Mouse (Mus musculus): Measurements from ENCODE around the gene Ly6g5c. TPM values are rescaled to one million over a fixed set of nuclear protein-coding genes. Genes with fewer than 3 reads are reported as not detected.

Gene Ly6g5c
- polyA plus RNA-seq, 1 experiment from 2014 or later: not detected

Other genes starting within 250 kb of the Ly6g5c start
- 15.6 and 19.3 TPM in 2 replicates for gene Cfb, start 245.8 kb upstream of the Ly6g5c start, polyA plus RNA-seq (2015; fragmentation: Nextera tagmentation; extraction: Ambion mirVana)
- gene Zbtb12, start 228.8 kb upstream of the Ly6g5c start, polyA plus RNA-seq (2015; fragmentation: Nextera tagmentation; extraction: Ambion mirVana): 0.53 and 0.86 TPM in 2 replicates
- gene Gm20547, start 226.2 kb upstream of the Ly6g5c start, polyA plus RNA-seq (2015; fragmentation: Nextera tagmentation; extraction: Ambion mirVana): not detected in 2 replicates
- gene C2, start 210.0 kb upstream of the Ly6g5c start, polyA plus RNA-seq (2015; fragmentation: Nextera tagmentation; extraction: Ambion mirVana): 8.9 and 9.3 TPM in 2 replicates
- 25.2 and 27.2 TPM in 2 replicates for gene Ehmt2, start 209.8 kb upstream of the Ly6g5c start, polyA plus RNA-seq (2015; fragmentation: Nextera tagmentation; extraction: Ambion mirVana)
- gene Slc44a4, start 193.8 kb upstream of the Ly6g5c start, polyA plus RNA-seq (2015; fragmentation: Nextera tagmentation; extraction: Ambion mirVana): 2.6 and 3.3 TPM in 2 replicates
- gene Neu1, start 177.0 kb upstream of the Ly6g5c start, polyA plus RNA-seq (2015; fragmentation: Nextera tagmentation; extraction: Ambion mirVana): 23.2 and 28.5 TPM in 2 replicates
- 4.5 and 5.2 TPM in 2 replicates for gene Hspa1b, start 149.0 kb upstream of the Ly6g5c start, polyA plus RNA-seq (2015; fragmentation: Nextera tagmentation; extraction: Ambion mirVana)
- not detected in 2 replicates for gene Gm20481, start 138.4 kb upstream of the Ly6g5c start, polyA plus RNA-seq (2015; fragmentation: Nextera tagmentation; extraction: Ambion mirVana)
- 36.7 and 39.4 TPM in 2 replicates for gene Hspa1a, start 136.1 kb upstream of the Ly6g5c start, polyA plus RNA-seq (2015; fragmentation: Nextera tagmentation; extraction: Ambion mirVana)
- gene Hspa1l, start 135.6 kb upstream of the Ly6g5c start, polyA plus RNA-seq (2015; fragmentation: Nextera tagmentation; extraction: Ambion mirVana): 0.16 and 0.25 TPM in 2 replicates
- gene Lsm2, start 126.4 kb upstream of the Ly6g5c start, polyA plus RNA-seq (2015; fragmentation: Nextera tagmentation; extraction: Ambion mirVana): 82.1 and 83.5 TPM in 2 replicates
- 42.0 and 44.7 TPM in 2 replicates for gene Vars, start 107.3 kb upstream of the Ly6g5c start, polyA plus RNA-seq (2015; fragmentation: Nextera tagmentation; extraction: Ambion mirVana)
- 0.19 and 0.24 TPM in 2 replicates for gene Vwa7, start 91.7 kb upstream of the Ly6g5c start, polyA plus RNA-seq (2015; fragmentation: Nextera tagmentation; extraction: Ambion mirVana)
- gene Sapcd1, start 80.3 kb upstream of the Ly6g5c start, polyA plus RNA-seq (2015; fragmentation: Nextera tagmentation; extraction: Ambion mirVana): 1.3 and 1.7 TPM in 2 replicates
- gene Msh5, start 61.5 kb upstream of the Ly6g5c start, polyA plus RNA-seq (2015; fragmentation: Nextera tagmentation; extraction: Ambion mirVana): 0.88 and 1.3 TPM in 2 replicates
- 240 and 276 TPM in 2 replicates for gene Clic1, start 58.3 kb upstream of the Ly6g5c start, polyA plus RNA-seq (2015; fragmentation: Nextera tagmentation; extraction: Ambion mirVana)
- 118 and 126 TPM in 2 replicates for gene Ddah2, start 49.2 kb upstream of the Ly6g5c start, polyA plus RNA-seq (2015; fragmentation: Nextera tagmentation; extraction: Ambion mirVana)
- gene Ly6g6c, start 42.9 kb upstream of the Ly6g5c start, polyA plus RNA-seq (2015; fragmentation: Nextera tagmentation; extraction: Ambion mirVana): 0.45 and 0.58 TPM in 2 replicates
- gene Mpig6b, start 42.1 kb upstream of the Ly6g5c start, polyA plus RNA-seq (2015; fragmentation: Nextera tagmentation; extraction: Ambion mirVana): 0.42 and 1.7 TPM in 2 replicates
- gene Ly6g6e, start 31.4 kb upstream of the Ly6g5c start, polyA plus RNA-seq (2015; fragmentation: Nextera tagmentation; extraction: Ambion mirVana): 8.2 and 8.3 TPM in 2 replicates
- 1.6 and 2.2 TPM in 2 replicates for gene Ly6g6d, start 30.2 kb upstream of the Ly6g5c start, polyA plus RNA-seq (2015; fragmentation: Nextera tagmentation; extraction: Ambion mirVana)
- gene Ly6g6f, start 22.7 kb upstream of the Ly6g5c start, polyA plus RNA-seq (2015; fragmentation: Nextera tagmentation; extraction: Ambion mirVana): 0.18 TPM in 1 of 2 replicates, not detected in the other
- gene Abhd16a, start 19.0 kb upstream of the Ly6g5c start, polyA plus RNA-seq (2015; fragmentation: Nextera tagmentation; extraction: Ambion mirVana): 93.1 and 93.2 TPM in 2 replicates
- gene Ly6g5b, start 7.1 kb downstream of the Ly6g5c start, polyA plus RNA-seq (2015; fragmentation: Nextera tagmentation; extraction: Ambion mirVana): 0.22 and 0.35 TPM in 2 replicates
- gene Gpank1, start 13.2 kb downstream of the Ly6g5c start, polyA plus RNA-seq (2015; fragmentation: Nextera tagmentation; extraction: Ambion mirVana): 9.5 and 11.9 TPM in 2 replicates
- gene Csnk2b, start 13.8 kb downstream of the Ly6g5c start, polyA plus RNA-seq (2015; fragmentation: Nextera tagmentation; extraction: Ambion mirVana): 189 and 201 TPM in 2 replicates
- gene D17H6S53E, start 18.1 kb downstream of the Ly6g5c start, polyA plus RNA-seq (2015; fragmentation: Nextera tagmentation; extraction: Ambion mirVana): 9.9 and 10.8 TPM in 2 replicates
- gene Apom, start 23.8 kb downstream of the Ly6g5c start, polyA plus RNA-seq (2015; fragmentation: Nextera tagmentation; extraction: Ambion mirVana): 0.95 TPM in 1 of 2 replicates, not detected in the other
- 28.9 and 35.6 TPM in 2 replicates for gene Bag6, start 26.9 kb downstream of the Ly6g5c start, polyA plus RNA-seq (2015; fragmentation: Nextera tagmentation; extraction: Ambion mirVana)
- 73.9 and 74.9 TPM in 2 replicates for gene Prrc2a, start 56.6 kb downstream of the Ly6g5c start, polyA plus RNA-seq (2015; fragmentation: Nextera tagmentation; extraction: Ambion mirVana)
- 11.2 and 12.6 TPM in 2 replicates for gene Aif1, start 67.8 kb downstream of the Ly6g5c start, polyA plus RNA-seq (2015; fragmentation: Nextera tagmentation; extraction: Ambion mirVana)
- gene Lst1, start 80.2 kb downstream of the Ly6g5c start, polyA plus RNA-seq (2015; fragmentation: Nextera tagmentation; extraction: Ambion mirVana): 13.5 and 15.8 TPM in 2 replicates
- gene Ltb, start 86.2 kb downstream of the Ly6g5c start, polyA plus RNA-seq (2015; fragmentation: Nextera tagmentation; extraction: Ambion mirVana): 0.53 and 0.96 TPM in 2 replicates
- 0.40 and 0.69 TPM in 2 replicates for gene Tnf, start 93.7 kb downstream of the Ly6g5c start, polyA plus RNA-seq (2015; fragmentation: Nextera tagmentation; extraction: Ambion mirVana)
- gene Lta, start 97.1 kb downstream of the Ly6g5c start, polyA plus RNA-seq (2015; fragmentation: Nextera tagmentation; extraction: Ambion mirVana): 0.12 and 0.30 TPM in 2 replicates
- not detected in 2 replicates for gene Gm16181, start 112.6 kb downstream of the Ly6g5c start, polyA plus RNA-seq (2015; fragmentation: Nextera tagmentation; extraction: Ambion mirVana)
- 4.5 TPM in 2 replicates for gene Atp6v1g2, start 125.4 kb downstream of the Ly6g5c start, polyA plus RNA-seq (2015; fragmentation: Nextera tagmentation; extraction: Ambion mirVana)
- gene Nfkbil1, start 127.5 kb downstream of the Ly6g5c start, polyA plus RNA-seq (2015; fragmentation: Nextera tagmentation; extraction: Ambion mirVana): 7.0 and 7.5 TPM in 2 replicates
- 170 TPM in 2 replicates for gene Ddx39b, start 133.5 kb downstream of the Ly6g5c start, polyA plus RNA-seq (2015; fragmentation: Nextera tagmentation; extraction: Ambion mirVana)
- gene H2-D1, start 154.5 kb downstream of the Ly6g5c start, polyA plus RNA-seq (2015; fragmentation: Nextera tagmentation; extraction: Ambion mirVana): 251 and 342 TPM in 2 replicates
- gene H2-Q1, start 212.1 kb downstream of the Ly6g5c start, polyA plus RNA-seq (2015; fragmentation: Nextera tagmentation; extraction: Ambion mirVana): 0.05 TPM in 1 of 2 replicates, not detected in the other
- 1.9 and 2.7 TPM in 2 replicates for gene H2-Q2, start 234.0 kb downstream of the Ly6g5c start, polyA plus RNA-seq (2015; fragmentation: Nextera tagmentation; extraction: Ambion mirVana)

Measured in urinary bladder, postnatal 0 days (tissue).